Mouse (Mus musculus) lung, embryonic 15.5 days (tissue): Measurements from ENCODE around the gene Apoo. TPM values are rescaled to one million over a fixed set of nuclear protein-coding genes. Genes with fewer than 3 reads are reported as not detected.
"Not testable (repeated sequence)": the region's sequence is repeated elsewhere in the genome, so short reads cannot be mapped to it uniquely, and the experiment has no call there.

Experiments
- ATAC-seq: fragments of 200-750 bp; cut with Nextera tagmentation; 2 replicates; pipeline ENCODE4 v1.8.0; 2017; ENCODE audit warnings: moderate number of reproducible peaks, borderline replicate concordance; ENCODE audit not compliant: low FRiP score, low TSS enrichment; ENCODE audit errors: extremely low read depth
- H3K27ac ChIP-seq: fragments of 300-500 bp; sonication (generic); 2 replicates; pipeline ENCODE4 v1.5.1; 2015; ENCODE audit warnings: moderate library complexity, mild to moderate bottlenecking, inconsistent platforms
- H3K27me3 ChIP-seq: fragments of 300-500 bp; sonication (generic); 2 replicates; pipeline ENCODE4 v1.6.1; 2015; ENCODE audit warnings: inconsistent platforms
- H3K36me3 ChIP-seq: fragments of 300-500 bp; sonication (generic); 2 replicates; pipeline ENCODE4 v1.6.1; 2015; ENCODE audit warnings: inconsistent platforms
- H3K4me1 ChIP-seq: fragments of 300-500 bp; sonication (generic); 2 replicates; pipeline ENCODE4 v1.6.1; 2015; ENCODE audit warnings: inconsistent platforms
- H3K4me2 ChIP-seq: fragments of 300-500 bp; sonication (generic); 2 replicates; pipeline ENCODE4 v1.6.1; 2015; ENCODE audit warnings: inconsistent platforms, mild to moderate bottlenecking, moderate library complexity
- H3K4me3 ChIP-seq: fragments of 300-500 bp; sonication (generic); 2 replicates; pipeline ENCODE4 v1.5.1; 2015; ENCODE audit warnings: mild to moderate bottlenecking, inconsistent platforms
- H3K9ac ChIP-seq: fragments of 300-500 bp; sonication (generic); 2 replicates; pipeline ENCODE4 v1.6.1; 2015; ENCODE audit warnings: inconsistent platforms
- H3K9me3 ChIP-seq: fragments of 300-500 bp; sonication (generic); 2 replicates; pipeline ENCODE4 v1.6.1; 2016; ENCODE audit warnings: inconsistent platforms
- WGBS: fragments of 180-500 bp; shearing (Covaris S2); methylation state at CpG from one replicate; pipeline ENCODE4 v1.1.7; 2015; 5-methylcytosine and 5-hydroxymethylcytosine counted together
- polyA plus RNA-seq: library from polyadenylated mRNA; unstranded; fragments of >200 nt; fragmentation: Nextera tagmentation; extraction: Ambion mirVana; gene quantifications from 2 replicates; pipeline ENCODE4 v1.2.1, GENCODE M21; 2015

Apoo gene
- polyA plus RNA-seq: 76.3 and 76.7 TPM in 2 replicates

- Histone ChIP-seq H3K27ac (no peak within 1 kb of the TSS), H3K27me3 (peaks cover 56% of the 10 kb centered on the region), H3K4me1 (no peaks in the 10 kb centered on the region), H3K9me3 (no peaks in the 10 kb centered on the region), H3K9ac (peak within 1 kb of the TSS; percentile 54), H3K36me3 (no peaks in the 10 kb centered on the region), H3K4me2 (peak within 1 kb of the TSS; percentile 53), H3K4me3 (peak within 1 kb of the TSS; percentile 64)
- ATAC-seq: peak; percentile 100
- WGBS: 13% methylated on average over 43 of the region's 46 CpGs
Observed at GRCm38 (mm10) chrX:94366670-94367241, at the start of gene Apoo, which contains the start of gene Fam90a1b. Gene Apoo (plus strand): TSS chrX:94367117. Gene Fam90a1b (minus strand): TSS chrX:94366777.

- Histone ChIP-seq H3K27me3 (peaks cover 31% of the 10 kb centered on the region), H3K27ac (no peak overlapping the region), H3K4me1 (no peaks in the 10 kb centered on the region), H3K4me3 (no peak overlapping the region), H3K36me3 (no peaks in the 10 kb centered on the region), H3K9ac (no peak overlapping the region), H3K9me3 (no peaks in the 10 kb centered on the region), H3K4me2 (no peak overlapping the region)
- 76% methylated on average over 11 of the region's 11 CpGs for WGBS
- ATAC-seq: no peak
Observed at GRCm38 (mm10) chrX:94321036-94321902, 45.6 kb upstream of the Apoo start.

- not testable (repeated sequence) for H3K36me3 ChIP-seq, H3K27ac ChIP-seq, H3K9ac ChIP-seq, ATAC-seq, H3K4me1 ChIP-seq, H3K4me2 ChIP-seq, H3K9me3 ChIP-seq, H3K4me3 ChIP-seq
- WGBS: 87% methylated on average over 4 of the region's 4 CpGs
- H3K27me3 ChIP-seq: peaks cover 25% of the 10 kb centered on the region
Observed at GRCm38 (mm10) chrX:94343638-94344037, 23.3 kb upstream of the Apoo start.

- no peak overlapping the region for H3K9ac ChIP-seq
- no peak for ATAC-seq
- no peaks in the 10 kb centered on the region for H3K9me3 ChIP-seq
- no peak overlapping the region for H3K27ac ChIP-seq
- H3K27me3 ChIP-seq: peaks cover 61% of the 10 kb centered on the region
- peak overlapping the region; percentile 53 for H3K4me2 ChIP-seq
- H3K4me1 ChIP-seq: no peaks in the 10 kb centered on the region
- WGBS: 19% methylated on average over 14 of the region's 14 CpGs
- no peak overlapping the region; the same call in 1 of the 2 replicates for H3K4me3 ChIP-seq
- no peaks in the 10 kb centered on the region for H3K36me3 ChIP-seq
Observed at GRCm38 (mm10) chrX:94365381-94365925, 1.5 kb upstream of the Apoo start.

- 24% methylated on average over 16 of the region's 16 CpGs for WGBS
- H3K27ac ChIP-seq: no peak overlapping the region
- peak overlapping the region; percentile 53 for H3K4me2 ChIP-seq
- peak overlapping the region; percentile 64 for H3K4me3 ChIP-seq
- no peaks in the 10 kb centered on the region for H3K9me3 ChIP-seq
- H3K4me1 ChIP-seq: no peaks in the 10 kb centered on the region
- peaks cover 58% of the 10 kb centered on the region for H3K27me3 ChIP-seq
- H3K36me3 ChIP-seq: no peaks in the 10 kb centered on the region
- H3K9ac ChIP-seq: no peak overlapping the region
- no peak for ATAC-seq
Observed at GRCm38 (mm10) chrX:94366029-94366428, 888 bp upstream of the Apoo start.

- Histone ChIP-seq H3K4me3 (peak overlapping the region; percentile 64), H3K4me2 (peak overlapping the region; percentile 51), H3K27ac (no peak overlapping the region), H3K9ac (peak overlapping the region; percentile 54), H3K27me3 (peaks cover 51% of the 10 kb centered on the region), H3K36me3 (no peaks in the 10 kb centered on the region), H3K4me1 (no peaks in the 10 kb centered on the region), H3K9me3 (no peaks in the 10 kb centered on the region)
- 14% methylated on average over 17 of the region's 17 CpGs for WGBS
- ATAC-seq: peak; percentile 16; the same call in 1 of the 2 replicates
Observed at GRCm38 (mm10) chrX:94367248-94367647, 331 bp downstream of the Apoo start.

GRCm38 (mm10) chrX:94378734-94379133 lies 11.8 kb downstream of the Apoo start:
- Histone ChIP-seq H3K9ac (no peak overlapping the region), H3K27me3 (peaks cover 8% of the 10 kb centered on the region), H3K4me2 (no peak overlapping the region), H3K36me3 (no peaks in the 10 kb centered on the region), H3K27ac (no peak overlapping the region), H3K9me3 (no peaks in the 10 kb centered on the region), H3K4me3 (no peak overlapping the region), H3K4me1 (no peaks in the 10 kb centered on the region)
- WGBS: 81% methylated on average over 5 of the region's 5 CpGs
- no peak for ATAC-seq

- H3K36me3 ChIP-seq: no peaks in the 10 kb centered on the region
- ATAC-seq: no peak
- H3K4me3 ChIP-seq: no peak overlapping the region
- peaks cover 3% of the 10 kb centered on the region; the same call in 1 of the 2 replicates for H3K27me3 ChIP-seq
- WGBS: 51% methylated on average over 3 of the region's 3 CpGs
- no peak overlapping the region for H3K4me2 ChIP-seq
- no peaks in the 10 kb centered on the region for H3K9me3 ChIP-seq
- H3K27ac ChIP-seq: no peak overlapping the region
- no peak overlapping the region for H3K9ac ChIP-seq
- no peaks in the 10 kb centered on the region for H3K4me1 ChIP-seq
Observed at GRCm38 (mm10) chrX:94408975-94409374, 42.1 kb downstream of the Apoo start.

GRCm38 (mm10) chrX:94420210-94420609 lies 53.3 kb downstream of the Apoo start:
- no peak for ATAC-seq
- no peaks in the 10 kb centered on the region for H3K36me3 ChIP-seq
- 78% methylated on average over 2 of the region's 2 CpGs for WGBS
- H3K27me3 ChIP-seq: no peaks in the 10 kb centered on the region; the same call in 1 of the 2 replicates
- no peak overlapping the region for H3K9ac ChIP-seq
- H3K4me1 ChIP-seq: no peaks in the 10 kb centered on the region
- H3K4me2 ChIP-seq: no peak overlapping the region
- H3K9me3 ChIP-seq: no peaks in the 10 kb centered on the region
- H3K4me3 ChIP-seq: no peak overlapping the region
- H3K27ac ChIP-seq: no peak overlapping the region

- Histone ChIP-seq H3K27ac (no peak overlapping the region), H3K27me3 (peaks cover 8% of the 10 kb centered on the region; the same call in 1 of the 2 replicates), H3K4me2 (no peak overlapping the region), H3K4me3 (no peak overlapping the region), H3K4me1 (no peaks in the 10 kb centered on the region), H3K36me3 (no peaks in the 10 kb centered on the region), H3K9ac (no peak overlapping the region), H3K9me3 (no peaks in the 10 kb centered on the region)
- WGBS: 33% methylated on average over 9 of the region's 9 CpGs
- no peak for ATAC-seq
Observed at GRCm38 (mm10) chrX:94431548-94432375, 64.8 kb downstream of the Apoo start.

GRCm38 (mm10) chrX:94445427-94445826 lies 78.5 kb downstream of the Apoo start:
- not testable (repeated sequence) for ATAC-seq, H3K4me3 ChIP-seq
- WGBS: no CpG with 5 or more reads among the region's 3 CpGs

More at GRCm38 (mm10) chrX:94445427-94445826, 78.5 kb downstream of the Apoo start:
- H3K27ac ChIP-seq, H3K27me3 ChIP-seq, H3K36me3 ChIP-seq, H3K4me1 ChIP-seq, H3K4me2 ChIP-seq, H3K9me3 ChIP-seq, H3K9ac ChIP-seq: not testable (repeated sequence)
